Mouse (Mus musculus): ENCODE results near the gene Rnpep.
"Not testable (repeated sequence)": the region's sequence is repeated elsewhere in the genome, so short reads cannot be mapped to it uniquely, and the experiment has no call there.

Gene Rnpep

DNA sequence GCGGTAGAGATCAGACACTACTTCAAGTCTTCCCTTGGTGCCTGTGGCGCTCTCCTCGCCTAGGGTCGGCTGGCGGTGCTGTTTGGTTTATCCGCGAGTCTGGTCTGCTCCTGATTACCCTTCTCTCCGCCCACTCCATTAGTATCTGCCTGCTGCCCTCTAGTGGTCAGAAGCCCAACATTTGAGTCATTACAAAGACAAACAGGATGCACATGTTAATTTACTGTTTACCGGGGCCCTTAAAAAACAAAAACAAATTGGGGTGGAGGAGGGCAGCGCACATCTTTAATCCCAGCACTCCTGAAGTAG lies 24.8 kb downstream of the Rnpep start:
- ATAC-seq (ENCODE audit: low TSS enrichment): peak; percentile 42; the same call in 1 of the 2 replicates

DNA sequence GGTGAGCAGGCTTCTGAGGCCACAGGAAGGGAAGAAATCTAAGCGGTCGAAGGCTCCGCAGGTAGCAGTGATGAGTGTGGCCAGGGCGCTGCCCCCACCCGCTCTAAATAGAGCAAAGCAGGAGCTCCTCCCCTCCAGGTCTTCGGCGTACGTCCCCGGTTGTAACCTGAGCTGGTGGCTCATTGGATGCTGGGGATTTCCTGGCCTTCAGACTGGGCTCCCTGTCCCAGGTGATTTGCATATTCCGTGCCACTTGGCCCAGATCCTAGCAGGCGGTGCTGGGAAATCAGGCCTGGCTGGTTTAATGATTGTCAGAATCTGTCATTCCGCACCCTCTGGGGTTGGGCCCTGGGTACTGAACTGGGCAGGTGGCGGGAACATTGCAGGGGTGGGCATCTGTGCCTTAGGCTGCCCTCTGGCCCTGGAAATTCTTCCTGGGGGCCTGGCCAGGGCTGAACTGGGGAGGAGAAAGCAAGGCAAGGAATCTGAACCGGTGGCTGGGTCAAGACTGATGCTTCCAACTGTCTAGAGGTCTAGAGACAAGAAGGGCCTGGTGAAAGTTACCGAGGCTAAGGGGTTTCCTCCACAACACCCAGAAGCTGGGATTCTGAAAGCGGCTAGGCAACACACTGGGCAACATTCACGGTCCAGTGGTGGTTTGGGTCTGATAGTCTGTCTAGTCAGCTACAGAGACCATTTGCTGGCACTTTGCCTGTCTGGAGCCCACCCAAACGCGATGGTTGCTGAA lies 25.3 kb downstream of the Rnpep start, which contains the start of gene Elf3:
TSS of gene Elf3 (minus strand) at position 189 of the 748 bp plus-strand sequence.
- no peak for ATAC-seq (ENCODE audit: low TSS enrichment)

DNA sequence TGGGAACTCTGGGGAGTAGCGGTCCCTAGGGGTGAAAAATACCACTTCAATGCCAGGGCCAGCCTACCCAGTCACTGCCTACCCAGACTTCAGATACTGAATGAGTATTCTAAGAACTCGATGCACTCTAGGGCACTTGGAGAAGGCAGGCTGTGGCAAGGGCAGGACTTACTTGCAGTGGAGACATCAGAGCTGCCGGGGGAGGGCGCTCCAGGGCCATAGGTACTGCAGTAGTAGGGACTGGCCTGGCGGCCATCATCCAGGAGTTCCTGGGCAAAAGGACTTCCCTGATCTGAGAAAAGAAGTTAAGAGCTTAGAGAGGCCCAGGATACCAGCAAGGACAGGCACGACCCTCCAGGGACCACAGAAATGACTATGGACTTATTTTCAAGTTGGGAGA lies 27.6 kb downstream of the Rnpep start:
- ATAC-seq (ENCODE audit: low TSS enrichment): no peak

DNA sequence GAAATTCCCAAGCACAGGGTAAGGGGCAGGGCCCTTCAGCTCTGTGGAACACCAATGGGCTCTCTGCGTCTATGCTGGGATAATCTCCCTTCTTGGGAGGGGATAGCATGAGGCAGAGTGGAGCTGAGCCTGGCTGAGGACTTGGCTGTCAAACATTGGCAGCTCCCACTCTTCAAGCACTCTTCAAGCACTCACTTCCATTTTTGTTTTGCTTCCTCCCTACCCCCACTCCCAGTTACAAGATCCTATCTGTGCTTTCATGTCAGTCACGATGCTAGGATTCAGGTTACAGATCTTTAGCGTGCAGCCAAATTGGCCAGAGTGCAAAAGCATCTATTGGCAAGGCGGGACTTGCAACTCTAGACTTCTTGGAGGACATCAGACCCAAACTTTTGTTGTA lies 31.0 kb downstream of the Rnpep start:
- ATAC-seq (ENCODE audit: low TSS enrichment): no peak

DNA sequence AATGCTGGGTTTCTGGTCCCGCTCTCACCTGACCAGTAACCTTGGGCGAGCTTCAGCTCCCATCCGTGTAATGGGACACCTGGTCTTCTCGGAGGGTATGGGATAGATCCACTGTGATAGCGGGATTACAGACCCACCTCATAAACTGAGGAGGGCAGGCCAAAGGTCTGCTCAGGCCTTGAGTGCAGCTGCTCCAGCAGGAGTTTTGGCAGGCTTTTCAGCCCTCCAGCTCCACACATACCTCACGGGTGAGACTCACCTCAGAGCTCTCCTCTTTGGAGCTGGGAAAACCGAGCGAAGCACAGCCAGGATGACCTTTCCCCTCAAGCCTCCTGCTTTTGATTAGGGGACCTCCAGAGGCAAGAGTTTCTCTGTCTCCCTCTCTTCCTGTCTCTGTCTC lies 32.5 kb downstream of the Rnpep start:
- ATAC-seq (ENCODE audit: low TSS enrichment): no peak

GRCm38 (mm10) chr1:135250706-135251105 lies 33.2 kb downstream of the Rnpep start:
- ATAC-seq (ENCODE audit: low TSS enrichment): no peak

- peak; percentile 97 for ATAC-seq (ENCODE audit: low TSS enrichment)
Measured at GRCm38 (mm10) chr1:135248434-135248850, 35.4 kb downstream of the Rnpep start.

GRCm38 (mm10) chr1:135244014-135244413 lies 39.9 kb downstream of the Rnpep start:
- no peak for ATAC-seq (ENCODE audit: low TSS enrichment)

GRCm38 (mm10) chr1:135240206-135240605 lies 43.7 kb downstream of the Rnpep start:
- ATAC-seq (ENCODE audit: low TSS enrichment): not testable (repeated sequence)

DNA sequence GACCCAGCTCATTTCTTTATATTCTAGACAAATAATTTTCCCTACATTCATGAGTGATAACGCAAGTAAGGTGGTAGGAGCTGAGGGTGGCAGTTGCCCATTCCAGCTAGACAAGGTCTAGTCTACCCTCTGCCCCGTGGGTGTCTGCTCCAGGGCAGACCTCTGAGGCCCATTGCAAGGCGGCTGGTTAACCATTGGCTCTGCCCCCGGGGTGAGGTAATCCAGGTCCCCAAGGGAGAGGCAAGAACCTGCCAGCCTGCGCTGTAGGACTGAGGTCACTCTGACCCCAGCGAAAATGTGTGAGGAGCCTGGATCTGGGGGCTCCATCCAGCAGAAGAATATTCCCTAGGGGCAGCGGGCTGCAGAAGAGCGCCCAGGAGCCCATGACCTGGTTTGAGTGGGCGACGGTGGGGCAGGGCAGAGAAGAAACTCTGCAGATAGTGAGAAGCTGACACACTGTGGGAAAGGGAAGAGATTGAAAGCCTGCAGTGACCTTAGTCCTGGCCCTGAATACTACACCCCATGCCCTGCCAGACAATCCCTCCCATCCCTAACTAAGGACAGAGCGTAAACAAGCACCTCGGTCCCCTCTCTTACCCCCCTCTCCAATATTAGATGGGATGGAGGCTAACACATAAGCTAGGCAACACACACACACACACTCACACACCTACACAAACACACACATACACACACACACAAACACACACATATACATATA lies 46.6 kb downstream of the Rnpep start:
- no peak for ATAC-seq (ENCODE audit: low TSS enrichment)

DNA sequence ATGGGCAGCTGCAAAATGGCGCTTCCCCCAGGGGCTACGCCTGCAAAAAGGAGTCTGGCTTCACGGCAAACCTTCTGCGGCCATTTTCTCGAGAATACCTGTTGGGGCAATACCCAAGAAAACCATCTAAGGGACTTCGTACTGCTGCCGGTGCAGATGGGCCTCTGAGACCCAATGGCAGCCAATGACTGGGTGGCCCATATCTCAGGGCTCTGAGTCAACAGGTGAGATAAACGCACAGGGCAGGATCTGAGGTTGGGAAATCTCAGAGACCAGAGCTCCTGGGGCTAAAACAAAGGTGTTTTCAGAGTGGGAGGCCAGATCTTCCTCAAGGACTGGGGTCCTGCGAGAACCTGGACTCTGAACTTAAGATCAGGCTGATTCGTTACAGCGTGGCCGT lies 49.1 kb downstream of the Rnpep start:
- ATAC-seq (ENCODE audit: low TSS enrichment): no peak

DNA sequence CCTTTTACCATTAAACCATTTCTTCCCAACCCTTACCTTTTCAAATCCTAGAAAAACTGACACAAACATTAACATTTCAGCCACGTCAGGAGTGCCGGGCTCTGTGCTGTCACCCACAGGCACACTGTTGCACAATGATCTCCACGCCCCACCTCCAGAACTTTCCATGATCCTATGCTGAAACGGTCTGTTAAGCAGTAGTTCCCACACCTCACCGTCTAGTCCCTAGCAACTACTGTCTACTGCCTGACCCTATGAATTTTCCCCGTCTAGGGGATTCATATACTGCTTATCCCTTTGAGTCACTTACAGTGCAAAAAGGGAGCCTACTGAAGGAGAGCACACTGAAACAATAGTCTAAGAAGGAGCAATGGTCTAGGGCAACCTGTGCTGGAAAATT lies 49.9 kb downstream of the Rnpep start:
- ATAC-seq (ENCODE audit: low TSS enrichment): no peak

DNA sequence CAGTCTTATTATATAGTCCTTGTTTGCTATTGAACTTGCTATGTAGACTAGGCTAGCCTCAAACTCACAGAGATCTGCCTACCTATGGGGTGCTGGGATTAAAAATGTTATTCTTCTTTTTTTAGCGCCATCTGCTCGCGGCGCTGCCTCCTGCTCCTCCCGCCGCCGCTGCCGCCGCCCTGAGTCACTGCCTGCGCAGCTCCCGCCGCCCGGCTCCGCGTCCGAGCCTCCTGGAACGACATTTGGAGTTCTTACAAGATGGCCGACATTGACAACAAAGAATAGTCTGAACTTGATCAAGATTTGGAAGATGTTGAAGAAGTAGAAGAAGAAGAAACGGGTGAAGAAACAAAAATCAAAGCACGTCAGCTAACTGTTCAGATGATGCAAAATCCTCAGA lies 52.0 kb downstream of the Rnpep start:
- 0 out of 2 replicates have a peak, but pooled peaks have one; percentile 52 for ATAC-seq (ENCODE audit: low TSS enrichment)

GRCm38 (mm10) chr1:135227339-135227950 lies 56.4 kb downstream of the Rnpep start:
- no peak for ATAC-seq (ENCODE audit: low TSS enrichment)

DNA sequence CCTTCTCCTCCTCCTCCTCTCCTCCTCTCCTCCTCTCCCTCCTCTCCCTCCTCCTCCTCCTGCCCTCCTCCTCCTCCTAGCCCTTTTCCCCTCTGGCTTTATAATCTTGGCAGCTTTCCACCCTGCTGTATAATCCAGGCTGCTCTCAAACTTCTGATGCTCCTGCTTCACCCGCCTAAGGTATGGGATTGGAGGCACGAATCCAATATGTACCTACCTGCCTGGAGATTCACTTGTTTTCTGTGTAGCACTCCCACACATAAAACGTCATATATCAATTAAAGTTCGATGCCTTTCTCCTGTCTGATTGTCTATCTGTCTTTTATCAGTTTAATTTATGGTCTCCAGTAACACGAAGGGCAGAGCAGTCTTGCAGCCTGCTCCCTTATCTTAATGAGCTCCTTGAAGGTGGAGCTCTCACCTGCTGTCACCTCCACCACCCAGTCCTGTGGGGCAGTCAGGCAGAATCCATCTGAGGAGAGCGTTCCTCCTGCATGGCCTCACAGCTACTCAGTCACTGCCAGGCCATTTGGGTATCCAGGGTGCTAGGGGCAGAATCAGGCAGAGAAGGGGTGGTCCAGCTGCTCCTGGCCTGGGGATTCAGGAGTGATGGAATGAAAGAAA lies 58.8 kb downstream of the Rnpep start:
- ATAC-seq (ENCODE audit: low TSS enrichment): no peak

DNA sequence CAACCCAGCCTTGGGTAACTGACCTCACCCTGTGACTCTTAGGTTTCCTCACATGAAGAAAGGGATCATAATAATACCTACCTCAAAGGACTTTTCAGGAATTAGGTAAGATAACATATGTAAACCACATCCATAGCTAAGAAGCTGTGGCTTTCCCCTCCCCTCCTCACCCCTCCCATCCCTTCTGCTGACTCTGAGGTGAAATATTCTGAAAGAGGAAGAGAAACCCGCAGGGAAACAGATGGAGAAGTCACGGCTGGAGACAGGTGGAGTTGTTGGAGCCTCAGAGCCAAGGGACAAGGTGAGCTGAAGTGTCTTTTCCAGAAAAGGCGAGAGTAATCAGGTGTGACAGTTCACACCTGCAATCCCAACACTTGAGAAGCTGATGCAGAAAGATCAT lies 59.7 kb downstream of the Rnpep start:
- ATAC-seq (ENCODE audit: low TSS enrichment): no peak

DNA sequence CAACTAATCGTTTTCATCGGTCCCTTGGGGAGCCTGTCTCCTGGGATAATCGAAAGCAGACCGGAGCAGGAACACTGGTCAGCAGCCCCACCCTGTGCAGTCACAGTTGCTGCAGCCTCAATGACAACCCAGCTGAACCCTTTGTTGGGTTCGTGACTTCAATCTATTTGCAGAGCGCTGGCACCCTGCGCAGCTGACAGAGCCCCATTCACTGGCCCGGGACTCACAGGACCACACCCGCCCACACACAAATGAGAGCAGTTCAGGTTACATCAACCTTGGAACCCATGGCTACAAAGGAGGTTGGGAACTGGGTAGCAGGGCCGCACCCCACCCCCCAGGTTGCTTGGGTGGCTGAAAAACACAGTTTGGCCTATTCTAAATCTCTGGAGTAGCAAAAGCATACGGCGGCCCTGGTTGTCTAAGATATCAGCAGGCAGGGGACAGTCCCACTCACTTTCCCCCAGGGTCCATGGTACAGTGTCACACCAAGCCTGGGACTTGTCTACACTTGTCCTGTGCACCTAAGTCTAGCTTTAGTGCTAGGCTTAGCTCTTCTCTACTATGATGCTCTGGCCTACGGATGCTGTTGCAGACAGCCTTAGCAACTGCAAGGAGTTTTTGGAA lies 66.2 kb downstream of the Rnpep start:
- ATAC-seq (ENCODE audit: low TSS enrichment): no peak

DNA sequence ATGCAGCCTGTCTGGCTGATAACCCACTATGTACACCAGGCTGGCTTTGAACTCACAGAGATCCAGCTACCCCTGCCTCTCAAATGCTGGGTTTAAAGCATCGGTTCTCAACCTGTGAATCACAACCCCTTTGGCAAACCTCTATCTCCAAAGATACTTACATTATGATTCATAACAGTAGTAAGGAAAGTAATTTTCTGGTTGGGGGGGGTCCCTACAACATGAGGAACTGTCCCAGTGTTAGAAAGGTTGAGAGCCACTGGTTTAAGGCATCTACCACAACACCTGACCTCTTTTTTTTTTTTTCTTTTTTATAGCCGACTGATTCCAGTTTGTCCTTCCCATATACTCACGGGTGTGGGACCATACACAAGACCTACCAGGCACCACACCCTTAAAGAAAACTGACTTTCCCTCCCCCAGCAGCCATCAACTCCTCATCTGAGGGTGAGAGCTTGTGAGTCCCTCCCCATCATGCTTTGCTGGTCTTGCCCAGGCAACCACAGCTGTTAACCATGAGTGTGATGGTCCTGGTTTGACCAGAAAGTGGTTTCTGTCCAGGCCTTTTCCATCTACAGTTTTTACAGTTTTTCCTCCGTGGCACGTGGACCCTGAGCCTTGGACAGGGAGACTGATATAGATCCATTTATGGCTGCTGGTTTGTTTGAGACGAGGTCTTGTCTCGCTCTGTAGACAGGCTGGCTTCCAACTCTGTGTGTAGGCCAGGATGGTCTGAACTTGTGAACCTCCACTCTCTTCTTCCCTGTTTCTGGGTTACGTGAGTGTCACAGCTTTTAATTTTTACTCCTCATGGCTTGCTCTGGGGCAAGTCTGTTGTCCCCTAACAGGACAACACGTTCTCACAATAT lies 69.9 kb downstream of the Rnpep start:
- ATAC-seq (ENCODE audit: low TSS enrichment): no peak
